Mouse (Mus musculus) kidney, embryonic 16.5 days (tissue): ENCODE measurements around the gene Snapc3. TPM values are rescaled to one million over a fixed set of nuclear protein-coding genes. Genes with fewer than 3 reads are reported as not detected.

Experiments
- ATAC-seq: fragments of 200-750 bp; cut with Nextera tagmentation; 2 replicates; pipeline ENCODE4 v1.8.0; 2017; ENCODE audit warnings: moderate TSS enrichment; ENCODE audit not compliant: low FRiP score, low TSS enrichment
- H3K27ac ChIP-seq: fragments of 300-500 bp; sonication (generic); 2 replicates; pipeline ENCODE4 v1.5.1; 2014; ENCODE audit warnings: low read length
- H3K27me3 ChIP-seq: fragments of 300-500 bp; sonication (generic); 2 replicates; pipeline ENCODE4 v1.6.1; 2014; ENCODE audit warnings: low read length, control low read depth, mixed read lengths; ENCODE audit not compliant: insufficient read depth
- H3K36me3 ChIP-seq: fragments of 300-500 bp; sonication (generic); 2 replicates; pipeline ENCODE4 v1.6.1; 2014; ENCODE audit warnings: low read length, control low read depth, mixed read lengths; ENCODE audit not compliant: insufficient read depth
- H3K4me1 ChIP-seq: fragments of 300-500 bp; sonication (generic); 2 replicates; pipeline ENCODE4 v1.6.1; 2014; ENCODE audit warnings: low read length, control low read depth, mixed read lengths; ENCODE audit not compliant: insufficient read depth
- H3K4me2 ChIP-seq: fragments of 300-500 bp; sonication (generic); replicated peaks from 2 replicates; pipeline ENCODE4 v1.6.1; 2014; ENCODE audit warnings: low read depth, low read length
- H3K4me3 ChIP-seq: fragments of 300-500 bp; sonication (generic); 2 replicates; pipeline ENCODE4 v1.5.1; 2014; ENCODE audit warnings: mild to moderate bottlenecking, low read length
- H3K9ac ChIP-seq: fragments of 300-500 bp; sonication (generic); replicated peaks from 2 replicates; pipeline ENCODE4 v1.6.1; 2014; ENCODE audit warnings: low read length
- H3K9me3 ChIP-seq: fragments of 300-500 bp; sonication (generic); 2 replicates; pipeline ENCODE4 v1.6.1; 2016; ENCODE audit warnings: low read length, control low read depth
- WGBS: fragments of 180-500 bp; shearing (Covaris S2); extraction: QIAGEN DNeasy Blood & Tissue Kit; methylation state at CpG from one replicate; pipeline ENCODE4 v1.1.7; 2014; 5-methylcytosine and 5-hydroxymethylcytosine counted together
- polyA plus RNA-seq: library from polyadenylated mRNA; unstranded; fragments of >200 nt; fragmentation: Nextera tagmentation; extraction: Ambion mirVana; gene quantifications from 2 replicates; pipeline ENCODE4 v1.2.1, GENCODE M21; 2015

The Snapc3 gene
- polyA plus RNA-seq, 1 experiment from 2014 or later, result 43.9 TPM

GRCm38 (mm10) chr4:83432901-83433300 is 15.4 kb downstream of the Snapc3 start:
- H3K9ac ChIP-seq, result no peak overlapping the region
- H3K4me2 ChIP-seq, result no peak overlapping the region
- ATAC-seq, result no peak
- no peaks in the 10 kb centered on the region for H3K27me3 ChIP-seq
- 90% methylated on average over 6 of the region's 6 CpGs for WGBS
- H3K36me3 ChIP-seq, result peaks cover 62% of the 10 kb centered on the region
- H3K9me3 ChIP-seq, result no peaks in the 10 kb centered on the region
- no peak overlapping the region for H3K4me3 ChIP-seq
- no peaks in the 10 kb centered on the region for H3K4me1 ChIP-seq
- H3K27ac ChIP-seq, result no peak overlapping the region

- Histone ChIP-seq H3K36me3 (peaks cover 60% of the 10 kb centered on the region), H3K27ac (no peak overlapping the region), H3K9me3 (no peaks in the 10 kb centered on the region), H3K27me3 (no peaks in the 10 kb centered on the region), H3K9ac (no peak overlapping the region), H3K4me2 (no peak overlapping the region), H3K4me1 (no peaks in the 10 kb centered on the region), H3K4me3 (no peak overlapping the region)
- 98% methylated on average over 8 of the region's 8 CpGs for WGBS
- ATAC-seq, result no peak
These were observed 18.9 kb downstream of the Snapc3 start for GRCm38 (mm10) chr4:83436375-83436774.

- Histone ChIP-seq H3K27ac (no peak overlapping the region), H3K36me3 (peaks cover 66% of the 10 kb centered on the region), H3K4me1 (no peaks in the 10 kb centered on the region), H3K9me3 (no peaks in the 10 kb centered on the region), H3K27me3 (no peaks in the 10 kb centered on the region), H3K4me2 (no peak overlapping the region), H3K9ac (no peak overlapping the region), H3K4me3 (no peak overlapping the region)
- ATAC-seq, result no peak
These were observed 20.6 kb downstream of the Snapc3 start for GRCm38 (mm10) chr4:83438116-83438515.

- Histone ChIP-seq H3K36me3 (peaks cover 57% of the 10 kb centered on the region), H3K4me2 (no peak overlapping the region), H3K9me3 (no peaks in the 10 kb centered on the region), H3K27me3 (no peaks in the 10 kb centered on the region), H3K27ac (no peak overlapping the region), H3K4me1 (no peaks in the 10 kb centered on the region), H3K9ac (no peak overlapping the region), H3K4me3 (no peak overlapping the region)
- no peak for ATAC-seq
- 54% methylated on average over 5 of the region's 5 CpGs for WGBS
These were observed 21.5 kb downstream of the Snapc3 start for GRCm38 (mm10) chr4:83439045-83439444.

GRCm38 (mm10) chr4:83441050-83441449 is 23.5 kb downstream of the Snapc3 start:
- no peak overlapping the region for H3K9ac ChIP-seq
- no peaks in the 10 kb centered on the region for H3K9me3 ChIP-seq
- H3K4me1 ChIP-seq, result no peaks in the 10 kb centered on the region
- H3K27me3 ChIP-seq, result no peaks in the 10 kb centered on the region
- H3K4me2 ChIP-seq, result no peak overlapping the region
- peaks cover 41% of the 10 kb centered on the region for H3K36me3 ChIP-seq
- H3K27ac ChIP-seq, result no peak overlapping the region
- no peak overlapping the region for H3K4me3 ChIP-seq
- WGBS, result 93% methylated on average over 4 of the region's 4 CpGs
- ATAC-seq, result no peak

- Histone ChIP-seq H3K4me1 (no peaks in the 10 kb centered on the region), H3K27ac (no peak overlapping the region), H3K4me2 (no peak overlapping the region), H3K4me3 (no peak overlapping the region), H3K27me3 (no peaks in the 10 kb centered on the region), H3K9ac (no peak overlapping the region), H3K9me3 (no peaks in the 10 kb centered on the region), H3K36me3 (peaks cover 48% of the 10 kb centered on the region)
- 93% methylated on average over 4 of the region's 4 CpGs for WGBS
- no peak for ATAC-seq
These were observed 33.3 kb downstream of the Snapc3 start for GRCm38 (mm10) chr4:83450785-83451184.

GRCm38 (mm10) chr4:83460106-83460505 is 42.6 kb downstream of the Snapc3 start:
- H3K9ac ChIP-seq, result no peak overlapping the region
- no peak overlapping the region for H3K27ac ChIP-seq
- H3K36me3 ChIP-seq, result peaks cover 50% of the 10 kb centered on the region
- H3K27me3 ChIP-seq, result no peaks in the 10 kb centered on the region
- no peaks in the 10 kb centered on the region for H3K4me1 ChIP-seq
- no peak overlapping the region for H3K4me3 ChIP-seq
- H3K9me3 ChIP-seq, result no peaks in the 10 kb centered on the region
- no peak overlapping the region for H3K4me2 ChIP-seq
- no peak for ATAC-seq
- WGBS, result 90% methylated on average over 5 of the region's 5 CpGs

GRCm38 (mm10) chr4:83464827-83465226 is 47.3 kb downstream of the Snapc3 start:
- no peaks in the 10 kb centered on the region for H3K9me3 ChIP-seq
- H3K36me3 ChIP-seq, result peaks cover 45% of the 10 kb centered on the region
- H3K27ac ChIP-seq, result no peak overlapping the region
- WGBS, result 94% methylated on average over 7 of the region's 7 CpGs
- no peak overlapping the region for H3K4me2 ChIP-seq
- no peaks in the 10 kb centered on the region for H3K4me1 ChIP-seq
- no peak overlapping the region for H3K4me3 ChIP-seq
- H3K27me3 ChIP-seq, result no peaks in the 10 kb centered on the region
- H3K9ac ChIP-seq, result no peak overlapping the region
- no peak for ATAC-seq

GRCm38 (mm10) chr4:83467615-83468014 is 50.1 kb downstream of the Snapc3 start:
- H3K9me3 ChIP-seq, result no peaks in the 10 kb centered on the region

GRCm38 (mm10) chr4:83468208-83468607 is 50.7 kb downstream of the Snapc3 start:
- H3K4me1 ChIP-seq, result no peaks in the 10 kb centered on the region
- no peak overlapping the region for H3K4me3 ChIP-seq
- no peak for ATAC-seq
- H3K27ac ChIP-seq, result no peak overlapping the region
- H3K4me2 ChIP-seq, result no peak overlapping the region
- WGBS, result 77% methylated on average over 3 of the region's 3 CpGs
- no peak overlapping the region for H3K9ac ChIP-seq
- no peaks in the 10 kb centered on the region for H3K27me3 ChIP-seq
- peaks cover 56% of the 10 kb centered on the region for H3K36me3 ChIP-seq
- no peaks in the 10 kb centered on the region for H3K9me3 ChIP-seq

More at GRCm38 (mm10) chr4:83467615-83468014, 50.1 kb downstream of the Snapc3 start:
- Histone ChIP-seq H3K4me1 (no peaks in the 10 kb centered on the region), H3K27me3 (no peaks in the 10 kb centered on the region), H3K9ac (no peak overlapping the region), H3K36me3 (peaks cover 56% of the 10 kb centered on the region), H3K4me3 (no peak overlapping the region), H3K27ac (no peak overlapping the region), H3K4me2 (no peak overlapping the region)
- ATAC-seq, result no peak
- 89% methylated on average over 7 of the region's 7 CpGs for WGBS
